Mouse (Mus musculus): ENCODE results near the gene Pkn3. TPM values are rescaled to one million over a fixed set of nuclear protein-coding genes. Genes with fewer than 3 reads are reported as not detected.

Pkn3 gene
- polyA plus RNA-seq, 2 experiments, result 5.9 to 26.9 TPM

Other genes with a start within 250 kb of the Pkn3 start
- 53.7 and 75.9 TPM in 2 replicates for gene Cercam, start 208.5 kb upstream of the Pkn3 start, polyA plus RNA-seq (2012; rRNA removed)
- gene Cercam, start 208.5 kb upstream of the Pkn3 start, polyA plus RNA-seq (2014; fragmentation: Nextera tagmentation; extraction: Ambion mirVana), result 24.8 and 28.1 TPM in 2 replicates
- 84.6 and 88.0 TPM in 2 replicates for gene Odf2, start 188.5 kb upstream of the Pkn3 start, polyA plus RNA-seq (2012; rRNA removed)
- 42.3 and 47.0 TPM in 2 replicates for gene Odf2, start 188.5 kb upstream of the Pkn3 start, polyA plus RNA-seq (2014; fragmentation: Nextera tagmentation; extraction: Ambion mirVana)
- gene Gle1, start 142.3 kb upstream of the Pkn3 start, polyA plus RNA-seq (2012; rRNA removed), result 42.0 and 42.3 TPM in 2 replicates
- gene Gle1, start 142.3 kb upstream of the Pkn3 start, polyA plus RNA-seq (2014; fragmentation: Nextera tagmentation; extraction: Ambion mirVana), result 49.7 and 54.5 TPM in 2 replicates
- 176 and 206 TPM in 2 replicates for gene Sptan1, start 112.1 kb upstream of the Pkn3 start, polyA plus RNA-seq (2012; rRNA removed)
- gene Sptan1, start 112.1 kb upstream of the Pkn3 start, polyA plus RNA-seq (2014; fragmentation: Nextera tagmentation; extraction: Ambion mirVana), result 150 and 153 TPM in 2 replicates
- 44.0 and 53.5 TPM in 2 replicates for gene Wdr34, start 28.8 kb upstream of the Pkn3 start, polyA plus RNA-seq (2012; rRNA removed)
- gene Wdr34, start 28.8 kb upstream of the Pkn3 start, polyA plus RNA-seq (2014; fragmentation: Nextera tagmentation; extraction: Ambion mirVana), result 30.1 and 33.1 TPM in 2 replicates
- gene Set, start 20.3 kb upstream of the Pkn3 start, polyA plus RNA-seq (2012; rRNA removed), result 178 and 295 TPM in 2 replicates
- gene Set, start 20.3 kb upstream of the Pkn3 start, polyA plus RNA-seq (2014; fragmentation: Nextera tagmentation; extraction: Ambion mirVana), result 426 and 451 TPM in 2 replicates
- gene Zdhhc12, start 16.0 kb downstream of the Pkn3 start, polyA plus RNA-seq (2012; rRNA removed), result 53.2 and 68.8 TPM in 2 replicates
- gene Zdhhc12, start 16.0 kb downstream of the Pkn3 start, polyA plus RNA-seq (2014; fragmentation: Nextera tagmentation; extraction: Ambion mirVana), result 21.9 and 23.2 TPM in 2 replicates
- gene Zer1, start 46.9 kb downstream of the Pkn3 start, polyA plus RNA-seq (2012; rRNA removed), result 60.3 and 79.9 TPM in 2 replicates
- 9.7 and 11.0 TPM in 2 replicates for gene Zer1, start 46.9 kb downstream of the Pkn3 start, polyA plus RNA-seq (2014; fragmentation: Nextera tagmentation; extraction: Ambion mirVana)
- gene Tbc1d13, start 56.1 kb downstream of the Pkn3 start, polyA plus RNA-seq (2012; rRNA removed), result 49.9 and 62.9 TPM in 2 replicates
- gene Tbc1d13, start 56.1 kb downstream of the Pkn3 start, polyA plus RNA-seq (2014; fragmentation: Nextera tagmentation; extraction: Ambion mirVana), result 10.4 and 10.7 TPM in 2 replicates
- 18.5 and 24.7 TPM in 2 replicates for gene Endog, start 93.8 kb downstream of the Pkn3 start, polyA plus RNA-seq (2012; rRNA removed)
- 20.9 and 22.6 TPM in 2 replicates for gene Endog, start 93.8 kb downstream of the Pkn3 start, polyA plus RNA-seq (2014; fragmentation: Nextera tagmentation; extraction: Ambion mirVana)
- gene Spout1, start 100.8 kb downstream of the Pkn3 start, polyA plus RNA-seq (2012; rRNA removed), result 69.1 and 73.7 TPM in 2 replicates
- 75.6 and 79.9 TPM in 2 replicates for gene Spout1, start 100.8 kb downstream of the Pkn3 start, polyA plus RNA-seq (2014; fragmentation: Nextera tagmentation; extraction: Ambion mirVana)
- 24.5 and 30.3 TPM in 2 replicates for gene Kyat1, start 128.2 kb downstream of the Pkn3 start, polyA plus RNA-seq (2012; rRNA removed)
- gene Kyat1, start 128.2 kb downstream of the Pkn3 start, polyA plus RNA-seq (2014; fragmentation: Nextera tagmentation; extraction: Ambion mirVana), result 10.2 and 10.3 TPM in 2 replicates
- 18.8 and 26.3 TPM in 2 replicates for gene Lrrc8a, start 160.0 kb downstream of the Pkn3 start, polyA plus RNA-seq (2012; rRNA removed)
- gene Lrrc8a, start 160.0 kb downstream of the Pkn3 start, polyA plus RNA-seq (2014; fragmentation: Nextera tagmentation; extraction: Ambion mirVana), result 47.2 and 53.8 TPM in 2 replicates
- gene Gm28035, start 162.9 kb downstream of the Pkn3 start, polyA plus RNA-seq (2012; rRNA removed), result 3.8 and 6.0 TPM in 2 replicates
- 0.11 and 0.23 TPM in 2 replicates for gene Gm28035, start 162.9 kb downstream of the Pkn3 start, polyA plus RNA-seq (2014; fragmentation: Nextera tagmentation; extraction: Ambion mirVana)
- gene Phyhd1, start 188.5 kb downstream of the Pkn3 start, polyA plus RNA-seq (2012; rRNA removed), result 11.7 and 12.8 TPM in 2 replicates
- gene Phyhd1, start 188.5 kb downstream of the Pkn3 start, polyA plus RNA-seq (2014; fragmentation: Nextera tagmentation; extraction: Ambion mirVana), result 5.0 and 5.1 TPM in 2 replicates
- gene Gm28038, start 203.4 kb downstream of the Pkn3 start, polyA plus RNA-seq (2012; rRNA removed), result not detected in 2 replicates
- gene Gm28038, start 203.4 kb downstream of the Pkn3 start, polyA plus RNA-seq (2014; fragmentation: Nextera tagmentation; extraction: Ambion mirVana), result not detected in 2 replicates
- gene Dolk, start 208.7 kb downstream of the Pkn3 start, polyA plus RNA-seq (2012; rRNA removed), result 13.8 and 19.0 TPM in 2 replicates
- 31.0 and 32.4 TPM in 2 replicates for gene Dolk, start 208.7 kb downstream of the Pkn3 start, polyA plus RNA-seq (2014; fragmentation: Nextera tagmentation; extraction: Ambion mirVana)
- gene Nup188, start 208.7 kb downstream of the Pkn3 start, polyA plus RNA-seq (2012; rRNA removed), result 55.6 and 73.6 TPM in 2 replicates
- 39.8 and 42.6 TPM in 2 replicates for gene Nup188, start 208.7 kb downstream of the Pkn3 start, polyA plus RNA-seq (2014; fragmentation: Nextera tagmentation; extraction: Ambion mirVana)